Mouse (Mus musculus) midbrain, embryonic 12.5 days (tissue): ENCODE data around the gene Ppp1r12b. TPM values are rescaled to one million over a fixed set of nuclear protein-coding genes. Genes with fewer than 3 reads are reported as not detected.
A peak's percentile ranks its signal among the peaks of the same experiment; 100 is the strongest.

Experiments used
- ATAC-seq: fragments of 200-750 bp; cut with Nextera tagmentation; 2 replicates; pipeline ENCODE4 v1.8.0; 2017; ENCODE audit warnings: low read depth, moderate TSS enrichment, moderate library complexity; ENCODE audit not compliant: low FRiP score
- H3K27ac ChIP-seq: fragments of 300-500 bp; sonication (generic); replicated peaks from 2 replicates; pipeline ENCODE4 v1.5.1; 2016; ENCODE audit warnings: mild to moderate bottlenecking
- H3K27me3 ChIP-seq: fragments of 300-500 bp; sonication (generic); 2 replicates; pipeline ENCODE4 v1.6.1; 2016; ENCODE audit warnings: mild to moderate bottlenecking
- H3K36me3 ChIP-seq: fragments of 300-500 bp; sonication (generic); 2 replicates; pipeline ENCODE4 v1.6.1; 2016
- H3K4me1 ChIP-seq: fragments of 300-500 bp; sonication (generic); 2 replicates; pipeline ENCODE4 v1.6.1; 2016
- H3K4me2 ChIP-seq: fragments of 300-500 bp; sonication (generic); replicated peaks from 2 replicates; pipeline ENCODE4 v1.6.1; 2016; ENCODE audit warnings: mild to moderate bottlenecking, moderate library complexity
- H3K4me3 ChIP-seq: fragments of 300-500 bp; sonication (generic); 2 replicates; pipeline ENCODE4 v1.5.1; 2016; ENCODE audit warnings: mild to moderate bottlenecking
- H3K9ac ChIP-seq: fragments of 300-500 bp; sonication (generic); replicated peaks from 2 replicates; pipeline ENCODE4 v1.6.1; 2016; ENCODE audit warnings: mild to moderate bottlenecking, moderate library complexity
- H3K9me3 ChIP-seq: fragments of 300-500 bp; sonication (generic); 2 replicates; pipeline ENCODE4 v1.6.1; 2016; ENCODE audit warnings: mild to moderate bottlenecking
- WGBS: fragments of 180-500 bp; shearing (Covaris S2); methylation state at CpG from one replicate; pipeline ENCODE4 v1.1.7; 2016; 5-methylcytosine and 5-hydroxymethylcytosine counted together
- polyA plus RNA-seq: library from polyadenylated mRNA; unstranded; fragments of >200 nt; fragmentation: Nextera tagmentation; extraction: Ambion mirVana; gene quantifications from 2 replicates; pipeline ENCODE4 v1.2.1, GENCODE M21; 2016

The Ppp1r12b gene
- polyA plus RNA-seq, 1 experiment from 2014 or later, result 14.6 TPM

DNA sequence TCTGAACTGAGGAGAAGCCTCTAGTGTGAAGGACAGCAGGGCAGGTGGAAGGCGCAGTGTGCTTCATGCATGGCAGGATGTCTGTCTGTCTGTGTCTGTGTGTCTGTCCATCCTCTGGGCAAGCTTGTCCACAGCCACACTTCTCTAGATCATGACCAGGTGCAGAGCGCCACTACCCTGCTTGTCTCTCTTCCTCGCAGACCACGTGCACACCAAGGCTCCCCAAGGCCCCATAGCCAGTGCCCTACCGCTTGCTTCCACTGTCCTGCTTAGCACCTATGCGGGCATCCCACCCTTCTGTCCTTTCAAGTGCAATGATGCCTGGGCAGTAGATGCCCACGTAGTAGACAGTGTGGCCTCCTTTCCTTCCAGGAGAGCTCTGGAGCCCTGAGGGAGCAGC lies 229.3 kb downstream of the Ppp1r12b start:
- H3K4me1 ChIP-seq, result no peaks in the 10 kb centered on the region
- H3K4me3 ChIP-seq, result no peak overlapping the region
- no peak for ATAC-seq
- no peaks in the 10 kb centered on the region for H3K9me3 ChIP-seq
- no peaks in the 10 kb centered on the region for H3K36me3 ChIP-seq
- no peak overlapping the region for H3K4me2 ChIP-seq
- 93% methylated on average over 7 of the region's 7 CpGs for WGBS
- H3K27ac ChIP-seq, result no peak overlapping the region
- no peak overlapping the region for H3K9ac ChIP-seq
- H3K27me3 ChIP-seq, result no peaks in the 10 kb centered on the region

GRCm38 (mm10) chr1:134725276-134725675 lies 230.5 kb downstream of the Ppp1r12b start:
- no peaks in the 10 kb centered on the region for H3K4me1 ChIP-seq
- WGBS, result 56% methylated on average over 5 of the region's 5 CpGs
- no peaks in the 10 kb centered on the region for H3K36me3 ChIP-seq
- ATAC-seq, result no peak
- H3K27ac ChIP-seq, result no peak overlapping the region
- no peak overlapping the region for H3K4me2 ChIP-seq
- H3K4me3 ChIP-seq, result no peak overlapping the region
- no peaks in the 10 kb centered on the region for H3K27me3 ChIP-seq
- no peaks in the 10 kb centered on the region for H3K9me3 ChIP-seq
- no peak overlapping the region for H3K9ac ChIP-seq

GRCm38 (mm10) chr1:134722891-134723290 lies 232.9 kb downstream of the Ppp1r12b start:
- Histone ChIP-seq H3K9me3 (no peaks in the 10 kb centered on the region), H3K4me2 (no peak overlapping the region), H3K27me3 (0 out of 2 replicates have a peak, but pooled peaks cover 10% of the 10 kb centered on the region), H3K9ac (no peak overlapping the region), H3K36me3 (no peaks in the 10 kb centered on the region), H3K4me3 (no peak overlapping the region), H3K27ac (no peak overlapping the region), H3K4me1 (peaks cover 12% of the 10 kb centered on the region; the same call in 1 of the 2 replicates)
- no peak for ATAC-seq
- 89% methylated on average over 7 of the region's 7 CpGs for WGBS

DNA sequence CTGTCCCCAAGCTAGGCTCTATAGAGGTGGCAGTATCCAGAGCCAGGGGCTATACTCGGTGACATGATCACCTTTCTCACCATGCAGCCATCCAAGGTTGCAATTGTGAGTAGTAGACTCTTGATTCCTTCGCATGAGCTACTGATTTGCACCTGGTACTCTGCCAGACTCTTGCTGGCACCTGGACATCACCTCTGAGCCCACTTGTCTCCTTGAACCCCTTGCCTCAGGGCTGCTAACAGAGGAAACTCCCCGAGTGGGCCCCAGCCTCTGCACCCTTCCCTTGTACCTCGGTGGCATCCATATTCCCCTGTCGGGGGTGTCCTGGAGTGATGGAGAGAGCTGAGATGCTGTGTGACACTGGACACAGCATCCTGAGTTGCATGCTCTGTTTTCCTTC lies 234.3 kb downstream of the Ppp1r12b start:
- no peak overlapping the region for H3K4me3 ChIP-seq
- no peak overlapping the region for H3K27ac ChIP-seq
- H3K27me3 ChIP-seq, result 0 out of 2 replicates have a peak, but pooled peaks cover 10% of the 10 kb centered on the region
- no peak overlapping the region for H3K9ac ChIP-seq
- H3K9me3 ChIP-seq, result no peaks in the 10 kb centered on the region
- 84% methylated on average over 5 of the region's 5 CpGs for WGBS
- peaks cover 12% of the 10 kb centered on the region; the same call in 1 of the 2 replicates for H3K4me1 ChIP-seq
- H3K4me2 ChIP-seq, result no peak overlapping the region
- no peaks in the 10 kb centered on the region for H3K36me3 ChIP-seq
- no peak for ATAC-seq

GRCm38 (mm10) chr1:134719718-134720304 lies 235.9 kb downstream of the Ppp1r12b start:
- no peaks in the 10 kb centered on the region for H3K36me3 ChIP-seq
- no peak overlapping the region for H3K4me3 ChIP-seq
- H3K4me1 ChIP-seq, result peaks cover 14% of the 10 kb centered on the region; the same call in 1 of the 2 replicates
- H3K9me3 ChIP-seq, result no peaks in the 10 kb centered on the region
- no peak overlapping the region for H3K27ac ChIP-seq
- H3K9ac ChIP-seq, result no peak overlapping the region
- no peak overlapping the region for H3K4me2 ChIP-seq
- H3K27me3 ChIP-seq, result 0 out of 2 replicates have a peak, but pooled peaks cover 10% of the 10 kb centered on the region
- no peak for ATAC-seq
- 48% methylated on average over 12 of the region's 12 CpGs for WGBS

GRCm38 (mm10) chr1:134715092-134715491 lies 240.7 kb downstream of the Ppp1r12b start:
- 63% methylated on average over 5 of the region's 5 CpGs for WGBS
- H3K4me2 ChIP-seq, result no peak overlapping the region
- no peak overlapping the region for H3K4me3 ChIP-seq
- H3K9me3 ChIP-seq, result no peaks in the 10 kb centered on the region
- peaks cover 21% of the 10 kb centered on the region for H3K27me3 ChIP-seq
- peaks cover 52% of the 10 kb centered on the region for H3K4me1 ChIP-seq
- H3K36me3 ChIP-seq, result no peaks in the 10 kb centered on the region
- ATAC-seq, result no peak
- 0 out of 2 replicates have a peak overlapping the region, but pooled peaks have one; percentile 86 for H3K27ac ChIP-seq
- H3K9ac ChIP-seq, result no peak overlapping the region

DNA sequence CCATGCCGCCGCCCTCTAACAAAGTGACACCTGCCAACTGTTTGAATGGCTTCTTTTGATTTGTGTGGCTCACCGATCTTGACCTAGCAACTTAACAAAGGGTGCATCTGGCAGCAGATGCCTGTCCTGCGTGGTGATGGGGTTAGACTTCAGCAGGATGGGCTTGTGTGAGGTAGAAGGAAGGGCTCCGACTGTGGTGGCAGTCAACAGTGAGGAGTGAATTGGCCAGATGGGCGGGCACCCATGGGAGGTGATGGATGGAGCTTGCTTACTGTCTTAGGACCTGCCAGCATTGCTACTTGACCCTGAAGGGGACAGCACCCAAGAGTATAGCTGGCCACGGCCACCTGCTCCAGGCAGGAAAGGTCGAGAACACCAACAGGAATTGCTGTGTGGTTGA lies 241.6 kb downstream of the Ppp1r12b start:
- ATAC-seq, result peak; percentile 7; the same call in 1 of the 2 replicates
- Histone ChIP-seq H3K9ac (no peak overlapping the region; the same call in 1 of the 2 replicates), H3K27ac (peak overlapping the region; percentile 86), H3K4me1 (peaks cover 55% of the 10 kb centered on the region), H3K36me3 (no peaks in the 10 kb centered on the region), H3K4me2 (peak overlapping the region; percentile 19; the same call in 1 of the 2 replicates), H3K4me3 (no peak overlapping the region), H3K27me3 (peaks cover 31% of the 10 kb centered on the region), H3K9me3 (no peaks in the 10 kb centered on the region)
- 41% methylated on average over 8 of the region's 8 CpGs for whole genome bisulfite sequencing

DNA sequence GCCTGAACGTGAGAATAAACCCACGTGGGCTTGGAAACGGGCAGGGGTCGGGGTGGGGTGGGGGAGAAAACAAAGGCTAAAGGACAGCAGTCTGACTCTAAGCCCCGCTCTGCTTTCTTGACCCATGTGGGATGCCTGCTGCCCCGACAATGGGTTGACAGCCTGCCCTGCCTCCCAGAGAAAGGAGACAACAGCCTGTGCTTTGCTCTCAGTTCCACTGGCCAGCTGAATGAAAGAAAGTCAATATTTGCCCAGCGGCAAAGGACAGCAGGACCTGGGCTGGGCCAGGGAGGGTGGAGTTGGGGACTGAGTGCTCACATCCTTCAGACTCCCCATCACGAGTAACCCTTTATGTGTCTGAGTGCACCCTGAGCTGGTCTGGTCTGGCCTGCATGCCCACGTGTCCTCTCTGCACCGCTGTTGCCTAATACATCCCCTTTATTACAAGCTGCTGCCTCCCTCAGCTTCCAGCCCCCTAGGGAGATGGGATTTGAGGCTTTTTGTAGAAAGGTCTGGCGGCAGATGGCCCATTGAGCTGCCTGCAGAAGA lies 242.2 kb downstream of the Ppp1r12b start:
- peak overlapping the region; percentile 86 for H3K27ac ChIP-seq
- no peaks in the 10 kb centered on the region for H3K36me3 ChIP-seq
- H3K4me1 ChIP-seq, result peaks cover 53% of the 10 kb centered on the region
- no peak overlapping the region for H3K4me3 ChIP-seq
- ATAC-seq, result peak; percentile 79
- H3K27me3 ChIP-seq, result peaks cover 30% of the 10 kb centered on the region
- H3K4me2 ChIP-seq, result peak overlapping the region; percentile 19
- no peaks in the 10 kb centered on the region for H3K9me3 ChIP-seq
- 3% methylated on average over 11 of the region's 11 CpGs for WGBS
- peak overlapping the region; percentile 8; the same call in 1 of the 2 replicates for H3K9ac ChIP-seq

- H3K27me3 ChIP-seq, result peaks cover 33% of the 10 kb centered on the region
- no peak overlapping the region for H3K4me2 ChIP-seq
- H3K9me3 ChIP-seq, result no peaks in the 10 kb centered on the region
- peaks cover 58% of the 10 kb centered on the region for H3K4me1 ChIP-seq
- H3K27ac ChIP-seq, result peak overlapping the region; percentile 86
- ATAC-seq, result no peak
- 68% methylated on average over 9 of the region's 9 CpGs for WGBS
- H3K36me3 ChIP-seq, result no peaks in the 10 kb centered on the region
- no peak overlapping the region for H3K4me3 ChIP-seq
- H3K9ac ChIP-seq, result no peak overlapping the region
These were observed 242.9 kb downstream of the Ppp1r12b start for GRCm38 (mm10) chr1:134712781-134713299.

- Histone ChIP-seq H3K4me2 (no peak overlapping the region), H3K27ac (peak overlapping the region; percentile 26; the same call in 1 of the 2 replicates), H3K9me3 (no peaks in the 10 kb centered on the region), H3K9ac (no peak overlapping the region), H3K36me3 (no peaks in the 10 kb centered on the region), H3K4me1 (peaks cover 58% of the 10 kb centered on the region), H3K4me3 (no peak overlapping the region), H3K27me3 (peaks cover 45% of the 10 kb centered on the region)
- 71% methylated on average over 5 of the region's 5 CpGs for WGBS
- no peak for ATAC-seq
These were observed 244.1 kb downstream of the Ppp1r12b start for GRCm38 (mm10) chr1:134711653-134712052.

DNA sequence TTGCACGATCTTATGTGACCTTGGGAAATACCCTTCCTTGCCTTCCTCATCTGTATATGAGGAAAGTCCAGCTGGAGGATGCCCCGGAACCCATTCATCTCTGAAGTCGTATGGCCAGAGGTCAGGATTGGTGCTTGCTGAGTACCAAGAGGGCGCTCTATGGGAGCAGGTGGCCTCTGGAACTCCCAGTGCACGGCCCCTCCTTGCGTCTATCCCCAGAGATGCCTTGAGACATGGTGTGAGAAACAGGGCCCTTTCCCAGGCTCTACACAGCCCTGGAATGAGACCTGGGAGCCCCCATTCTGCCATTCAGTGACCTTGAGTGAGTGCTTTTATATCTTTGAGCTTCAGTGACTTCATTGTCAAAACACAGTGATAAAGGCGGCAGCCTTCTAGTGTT lies 244.7 kb downstream of the Ppp1r12b start:
- no peak overlapping the region for H3K4me3 ChIP-seq
- no peaks in the 10 kb centered on the region for H3K36me3 ChIP-seq
- no peak overlapping the region for H3K9ac ChIP-seq
- H3K4me2 ChIP-seq, result peak overlapping the region; percentile 90; the same call in 1 of the 2 replicates
- H3K9me3 ChIP-seq, result no peaks in the 10 kb centered on the region
- peaks cover 50% of the 10 kb centered on the region for H3K27me3 ChIP-seq
- ATAC-seq, result no peak
- H3K27ac ChIP-seq, result 0 out of 2 replicates have a peak overlapping the region, but pooled peaks have one; percentile 26
- WGBS, result 37% methylated on average over 7 of the region's 7 CpGs
- peaks cover 58% of the 10 kb centered on the region for H3K4me1 ChIP-seq
